Mouse (Mus musculus) hindbrain, embryonic 14.5 days (tissue): ENCODE measurements at regions not wholly inside any gene's neighbourhood (a gene's known extent, or its start where the extent isn't known, plus 50 kb on each side); places are given as distances from the start of the nearest gene placed in this dataset.

Source experiments
- ATAC-seq: fragments of 200-750 bp; cut with Nextera tagmentation; 2 replicates; pipeline ENCODE4 v1.8.0; 2017; ENCODE audit warnings: moderate number of reproducible peaks, mild to moderate bottlenecking, moderate TSS enrichment, moderate library complexity; ENCODE audit not compliant: low FRiP score
- DNase-seq: peaks from one replicate; pipeline ENCODE4 v3.0.0-alpha.2; 2015; ENCODE audit warnings: low spot score
- H3K27ac ChIP-seq: fragments of 300-500 bp; sonication (generic); 2 replicates; pipeline ENCODE4 v1.5.1; 2014; ENCODE audit warnings: mild to moderate bottlenecking, moderate library complexity
- H3K27me3 ChIP-seq: fragments of 300-500 bp; sonication (generic); 2 replicates; pipeline ENCODE4 v1.6.1; 2014; ENCODE audit warnings: mild to moderate bottlenecking, low read length, mixed read lengths; ENCODE audit not compliant: control insufficient read depth, insufficient read depth
- H3K36me3 ChIP-seq: fragments of 300-500 bp; sonication (generic); replicated peaks from 2 replicates; pipeline ENCODE4 v1.6.1; 2014; ENCODE audit not compliant: control insufficient read depth, insufficient read depth
- H3K4me1 ChIP-seq: fragments of 300-500 bp; sonication (generic); replicated peaks from 2 replicates; pipeline ENCODE4 v1.6.1; 2014; ENCODE audit warnings: antibody characterized with exemption, low read length, mixed read lengths; ENCODE audit not compliant: control insufficient read depth, insufficient read depth
- H3K4me2 ChIP-seq: fragments of 300-500 bp; sonication (generic); replicated peaks from 2 replicates; pipeline ENCODE4 v1.6.1; 2014; ENCODE audit warnings: mild to moderate bottlenecking, moderate library complexity
- H3K4me3 ChIP-seq: fragments of 300-500 bp; sonication (generic); replicated peaks from 2 replicates; pipeline ENCODE4 v1.5.1; 2014; ENCODE audit warnings: mild to moderate bottlenecking, low read length
- H3K9ac ChIP-seq: fragments of 300-500 bp; sonication (generic); 2 replicates; pipeline ENCODE4 v1.6.1; 2014
- H3K9me3 ChIP-seq: fragments of 300-500 bp; sonication (generic); 2 replicates; pipeline ENCODE4 v1.6.1; 2016; ENCODE audit warnings: low read length; ENCODE audit not compliant: control insufficient read depth
- WGBS: fragments of 180-500 bp; shearing (Covaris S2); extraction: QIAGEN DNeasy Blood & Tissue Kit; methylation state at CpG from one replicate; pipeline ENCODE4 v1.1.7; 2014; 5-methylcytosine and 5-hydroxymethylcytosine counted together

DNA sequence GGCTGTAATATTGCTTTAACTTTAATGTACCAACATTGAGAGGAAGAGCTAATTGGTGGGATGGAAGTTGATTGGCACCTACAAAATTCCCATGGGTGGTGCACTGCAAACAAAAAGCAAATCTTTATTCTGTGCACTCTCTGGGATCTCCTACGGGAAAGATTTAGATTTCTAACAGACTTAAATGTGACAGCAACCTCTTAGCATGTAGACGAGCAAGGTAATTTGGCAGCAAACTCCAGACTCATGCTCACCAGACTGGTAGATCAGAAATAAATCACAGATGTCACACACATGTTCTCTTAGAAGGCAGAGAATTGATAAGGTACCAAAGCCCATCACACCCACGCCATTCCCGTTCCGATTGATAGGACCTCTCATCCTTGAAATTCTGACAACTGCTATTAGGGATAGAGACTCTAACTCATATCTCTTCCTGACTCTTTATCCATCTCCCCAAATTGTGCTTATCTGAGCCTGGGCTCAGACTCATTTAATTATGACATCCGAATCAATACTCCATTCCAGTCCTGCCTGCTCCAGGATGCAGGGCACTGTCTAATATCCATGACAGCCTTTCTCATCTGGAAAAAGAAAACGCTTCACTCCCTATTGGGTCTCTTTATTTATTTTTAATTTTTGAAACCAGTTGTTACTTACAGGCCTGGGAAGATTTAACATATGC, 356.9 kb upstream of the Sash1 start:
- 52% methylated on average over 7 of the region's 7 CpGs for WGBS
- Histone ChIP-seq H3K27me3 (no peaks in the 10 kb centered on the region), H3K27ac (peak overlapping the region; percentile 55)

GRCm38 (mm10) chr10:9239956-9240355, 354.1 kb upstream of the Sash1 start:
- H3K9me3 ChIP-seq, result no peaks in the 10 kb centered on the region
- no peak overlapping the region for H3K9ac ChIP-seq
- DNase-seq (no peak), ATAC-seq (no peak)
- H3K4me2 ChIP-seq, result no peak overlapping the region
- peaks cover 9% of the 10 kb centered on the region for H3K4me1 ChIP-seq
- H3K27me3 ChIP-seq, result no peaks in the 10 kb centered on the region
- H3K27ac ChIP-seq, result no peak overlapping the region
- H3K4me3 ChIP-seq, result no peak overlapping the region
- no peaks in the 10 kb centered on the region for H3K36me3 ChIP-seq
- WGBS, result 56% methylated on average over 6 of the region's 6 CpGs

More for the DNA sequence above, 356.9 kb upstream of the Sash1 start:
- Histone ChIP-seq H3K36me3 (no peaks in the 10 kb centered on the region), H3K4me3 (no peak overlapping the region), H3K9ac (no peak overlapping the region), H3K9me3 (no peaks in the 10 kb centered on the region), H3K4me1 (peaks cover 9% of the 10 kb centered on the region), H3K4me2 (no peak overlapping the region)
- ATAC-seq (no peak), DNase-seq (no peak)

- 67% methylated on average over 3 of the region's 3 CpGs for WGBS
- H3K36me3 ChIP-seq, result no peaks in the 10 kb centered on the region
- no peak for DNase-seq
- no peak overlapping the region for H3K4me2 ChIP-seq
- H3K27me3 ChIP-seq, result no peaks in the 10 kb centered on the region
- no peak overlapping the region for H3K27ac ChIP-seq
- H3K4me3 ChIP-seq, result no peak overlapping the region
- H3K9ac ChIP-seq, result no peak overlapping the region
- H3K4me1 ChIP-seq, result no peaks in the 10 kb centered on the region
- H3K9me3 ChIP-seq, result no peaks in the 10 kb centered on the region
- no peak for ATAC-seq
Observed at GRCm38 (mm10) chr10:9231751-9232150, 345.9 kb upstream of the Sash1 start.

- DNase-seq, result no peak
- Histone ChIP-seq H3K4me1 (no peaks in the 10 kb centered on the region), H3K4me3 (no peak overlapping the region), H3K9me3 (no peaks in the 10 kb centered on the region), H3K36me3 (no peaks in the 10 kb centered on the region), H3K27ac (no peak overlapping the region), H3K4me2 (no peak overlapping the region), H3K27me3 (no peaks in the 10 kb centered on the region), H3K9ac (no peak overlapping the region)
- ATAC-seq, result no peak
- WGBS, result 81% methylated on average over 11 of the region's 11 CpGs
Observed at GRCm38 (mm10) chr10:9229116-9229515, 343.2 kb upstream of the Sash1 start.

DNA sequence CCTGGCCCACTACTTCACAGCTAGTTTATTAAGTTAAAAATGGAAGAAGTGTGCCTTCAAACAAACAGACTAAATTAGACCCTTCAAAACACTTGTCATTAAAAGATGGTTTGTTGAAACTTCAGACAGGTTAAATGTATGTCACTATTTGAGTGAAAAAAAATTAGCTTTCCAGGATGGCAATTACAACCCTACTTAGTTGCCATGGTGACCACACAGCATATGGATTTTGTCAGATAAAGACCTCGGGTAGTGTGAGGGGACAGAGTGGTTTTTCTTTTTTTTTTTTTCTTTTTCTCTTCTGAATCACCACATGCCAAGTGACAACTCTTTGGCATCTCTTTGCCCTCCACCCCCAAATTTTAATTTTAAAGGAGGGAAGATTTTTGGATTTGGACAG, 341.5 kb upstream of the Sash1 start:
- Histone ChIP-seq H3K9ac (no peak overlapping the region), H3K4me2 (no peak overlapping the region), H3K27ac (no peak overlapping the region), H3K27me3 (no peaks in the 10 kb centered on the region), H3K4me3 (no peak overlapping the region), H3K36me3 (no peaks in the 10 kb centered on the region), H3K9me3 (no peaks in the 10 kb centered on the region), H3K4me1 (no peaks in the 10 kb centered on the region)
- DNase-seq, result no peak
- no peak for ATAC-seq
- 8% methylated on average over 1 of the region's 1 CpGs for WGBS

GRCm38 (mm10) chr10:9210646-9211045, 324.8 kb upstream of the Sash1 start:
- DNase-seq, result no peak
- no peak for ATAC-seq
- H3K9me3 ChIP-seq, result no peaks in the 10 kb centered on the region
- no peaks in the 10 kb centered on the region for H3K36me3 ChIP-seq
- H3K4me1 ChIP-seq, result peaks cover 11% of the 10 kb centered on the region
- no peaks in the 10 kb centered on the region for H3K27me3 ChIP-seq
- 16% methylated on average over 2 of the region's 2 CpGs for WGBS
- H3K27ac ChIP-seq, result no peak overlapping the region
- no peak overlapping the region for H3K4me3 ChIP-seq
- no peak overlapping the region for H3K4me2 ChIP-seq
- H3K9ac ChIP-seq, result no peak overlapping the region

DNA sequence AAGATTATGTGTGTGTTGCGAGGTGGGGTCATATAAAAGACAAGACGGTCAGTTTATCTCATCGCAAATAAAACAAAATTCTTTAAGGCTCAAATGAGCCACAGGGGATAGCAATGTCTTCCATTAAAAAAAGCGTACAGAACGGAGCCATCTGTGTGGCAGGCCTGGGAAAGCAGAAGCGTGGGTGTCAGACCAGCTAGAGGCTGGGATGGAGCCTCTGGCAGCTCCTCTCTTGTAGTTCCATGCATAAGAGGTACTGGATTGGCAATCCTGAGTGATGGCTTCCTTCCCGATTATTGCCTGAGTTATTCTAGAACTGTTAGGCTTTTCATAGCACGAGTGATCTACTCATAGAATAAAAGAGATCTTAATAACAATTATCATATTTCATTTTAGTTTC, 318.2 kb upstream of the Sash1 start:
- Histone ChIP-seq H3K36me3 (no peaks in the 10 kb centered on the region), H3K27me3 (no peaks in the 10 kb centered on the region), H3K4me3 (no peak overlapping the region), H3K4me2 (no peak overlapping the region), H3K9ac (no peak overlapping the region), H3K9me3 (no peaks in the 10 kb centered on the region), H3K4me1 (no peaks in the 10 kb centered on the region), H3K27ac (no peak overlapping the region)
- DNase-seq (peak; percentile 3), ATAC-seq (no peak)
- 83% methylated on average over 8 of the region's 8 CpGs for WGBS

DNA sequence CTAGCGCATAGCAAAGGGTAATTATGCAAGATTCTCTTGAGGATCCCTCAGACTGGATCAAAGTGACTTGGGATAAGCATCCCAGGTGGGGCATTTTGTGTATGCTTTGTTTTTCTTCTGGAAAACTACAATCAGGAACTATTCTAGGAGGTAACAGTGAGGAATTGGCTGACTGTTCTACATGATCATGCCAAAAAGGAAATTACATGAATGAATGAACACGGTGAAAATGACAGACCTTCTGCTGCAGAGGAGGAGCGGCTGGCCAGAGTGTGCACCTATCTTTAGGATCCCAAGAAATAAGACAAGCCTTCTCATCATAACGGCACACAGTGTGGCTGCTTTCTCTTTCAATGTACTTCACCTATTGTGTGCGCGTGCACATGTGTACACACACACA, 317.5 kb upstream of the Sash1 start:
- 86% methylated on average over 6 of the region's 6 CpGs for WGBS
- H3K4me2 ChIP-seq, result no peak overlapping the region
- no peak overlapping the region for H3K9ac ChIP-seq
- no peaks in the 10 kb centered on the region for H3K4me1 ChIP-seq
- no peaks in the 10 kb centered on the region for H3K9me3 ChIP-seq
- no peaks in the 10 kb centered on the region for H3K36me3 ChIP-seq
- ATAC-seq (no peak), DNase-seq (peak; percentile 23)
- H3K27ac ChIP-seq, result no peak overlapping the region
- H3K4me3 ChIP-seq, result no peak overlapping the region
- H3K27me3 ChIP-seq, result no peaks in the 10 kb centered on the region

DNA sequence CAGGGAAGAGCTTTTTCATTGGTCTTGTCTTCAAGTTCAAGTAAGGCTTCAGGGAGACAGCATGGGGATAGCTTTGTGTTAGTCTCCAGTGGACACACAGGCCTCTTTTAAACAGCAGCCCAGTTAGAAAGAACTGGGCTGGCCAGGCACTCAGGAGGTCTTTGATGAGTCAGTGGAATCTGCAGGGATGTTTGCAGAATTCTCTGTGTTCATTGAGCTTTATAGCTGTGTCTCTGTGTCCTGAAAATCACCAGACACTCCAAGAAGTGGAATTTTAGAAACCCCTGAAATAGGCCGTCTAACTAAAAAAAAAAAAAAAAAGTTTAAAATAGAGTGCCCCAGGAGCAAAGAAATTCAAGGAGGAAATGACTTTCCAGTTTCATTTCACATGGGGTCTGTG, 317.1 kb upstream of the Sash1 start:
- no peaks in the 10 kb centered on the region for H3K9me3 ChIP-seq
- peak; percentile 1 for DNase-seq
- H3K27me3 ChIP-seq, result no peaks in the 10 kb centered on the region
- no peak overlapping the region for H3K27ac ChIP-seq
- no peaks in the 10 kb centered on the region for H3K36me3 ChIP-seq
- no peak for ATAC-seq
- H3K9ac ChIP-seq, result no peak overlapping the region
- H3K4me2 ChIP-seq, result no peak overlapping the region
- H3K4me3 ChIP-seq, result no peak overlapping the region
- 69% methylated on average over 1 of the region's 1 CpGs for WGBS
- no peaks in the 10 kb centered on the region for H3K4me1 ChIP-seq

- Histone ChIP-seq H3K27ac (no peak overlapping the region), H3K9ac (no peak overlapping the region), H3K36me3 (no peaks in the 10 kb centered on the region), H3K4me3 (no peak overlapping the region), H3K4me2 (no peak overlapping the region), H3K9me3 (no peaks in the 10 kb centered on the region), H3K4me1 (no peaks in the 10 kb centered on the region), H3K27me3 (no peaks in the 10 kb centered on the region)
- no peak for ATAC-seq
- WGBS, result 72% methylated on average over 3 of the region's 3 CpGs
- no peak for DNase-seq
Observed at GRCm38 (mm10) chr10:9174997-9175396, 289.1 kb upstream of the Sash1 start.
